Mouse (Mus musculus) MEL (cell line): Measurements from ENCODE around the gene Cd86. TPM values are rescaled to one million over a fixed set of nuclear protein-coding genes. Genes with fewer than 3 reads are reported as not detected.

Experiments
- DNase-seq: peaks from one replicate; pipeline ENCODE4 v3.0.0; 2011; ENCODE audit warnings: low read depth, low spot score
- H3K27ac ChIP-seq: 2 replicates; pipeline ENCODE4 v1.5.1; 2012; ENCODE audit warnings: low read depth, mild to moderate bottlenecking, control low read depth, low read length, moderate library complexity; ENCODE audit not compliant: control insufficient read depth
- H3K27me3 ChIP-seq, 2 experiments: fragments of 150-350 bp in 1 of 2; sonication (generic) in 1 of 2; 2 replicates each; pipeline ENCODE4 v1.6.1; 2012; ENCODE audit warnings: low read length in 2 of 2, mild to moderate bottlenecking in 2 of 2, improper control_type of control experiment in 1 of 2, moderate library complexity in 1 of 2; ENCODE audit not compliant: insufficient read depth in 2 of 2, control insufficient read depth in 1 of 2
- H3K36me3 ChIP-seq, 2 experiments: 2 replicates each; pipeline ENCODE4 v1.6.1; 2012 to 2014; ENCODE audit warnings: low read length in 2 of 2, improper control_type of control experiment in 1 of 2, inconsistent platforms in 1 of 2, mild to moderate bottlenecking in 1 of 2; ENCODE audit not compliant: insufficient read depth in 2 of 2, control insufficient read depth in 1 of 2
- H3K4me1 ChIP-seq, 2 experiments: fragments of 150-350 bp in 1 of 2; sonication (generic) in 1 of 2; 2 replicates each; pipeline ENCODE4 v1.6.1; 2012; ENCODE audit warnings: low read length in 2 of 2, improper control_type of control experiment in 1 of 2, mild to moderate bottlenecking in 1 of 2; ENCODE audit not compliant: insufficient read depth in 2 of 2, control insufficient read depth in 1 of 2
- H3K4me3 ChIP-seq, 2 experiments: fragments of 150-350 bp in 1 of 2; sonication (generic) in 1 of 2; 2 replicates each; pipeline ENCODE4 v1.5.1; 2012; ENCODE audit warnings: low read depth in 2 of 2, low read length in 2 of 2, mild to moderate bottlenecking in 2 of 2, moderate library complexity in 2 of 2, control low read depth in 1 of 2, improper control_type of control experiment in 1 of 2; ENCODE audit not compliant: control insufficient read depth in 1 of 2, insufficient read depth in 1 of 2
- H3K79me2 ChIP-seq: 2 replicates; pipeline ENCODE4 v1.6.1; 2012; ENCODE audit warnings: mild to moderate bottlenecking, low read length, moderate library complexity; ENCODE audit not compliant: control insufficient read depth, poor library complexity, insufficient read depth
- H3K9ac ChIP-seq: 2 replicates; pipeline ENCODE4 v1.6.1; 2012; ENCODE audit warnings: low read depth, mild to moderate bottlenecking, control low read depth, low read length, moderate library complexity; ENCODE audit not compliant: control insufficient read depth, poor library complexity, severe bottlenecking
- H3K9me3 ChIP-seq: fragments of 150-350 bp; sonication (generic); replicated peaks from 2 replicates; pipeline ENCODE4 v1.6.1; 2012; ENCODE audit warnings: mild to moderate bottlenecking, low read length, improper control_type of control experiment, moderate library complexity; ENCODE audit not compliant: insufficient read depth
- BHLHE40 ChIP-seq: IDR thresholded peaks from 2 replicates; pipeline ENCODE4 v1.6.1; 2012; ENCODE audit warnings: low read depth, mild to moderate bottlenecking, inconsistent platforms, low read length, improper control_type of control experiment, borderline replicate concordance
- CHD2 ChIP-seq: IDR thresholded peaks from 2 replicates; pipeline ENCODE4 v1.6.1; 2011; ENCODE audit warnings: low read length, improper control_type of control experiment
- CTCF ChIP-seq, 3 experiments: IDR thresholded peaks in 2 of 3; conservative IDR thresholded peaks in 1 of 3; 2 replicates each; pipeline ENCODE4 v1.5.1; 2011 to 2012; ENCODE audit warnings: low read length in 3 of 3, low read depth in 2 of 3, mild to moderate bottlenecking in 2 of 3, improper control_type of control experiment in 1 of 3, inconsistent platforms in 1 of 3, mixed read lengths in 1 of 3, moderate library complexity in 1 of 3; ENCODE audit not compliant: control insufficient read depth in 1 of 3, insufficient read depth in 1 of 3, poor library complexity in 1 of 3, severe bottlenecking in 1 of 3
- E2F4 ChIP-seq: IDR thresholded peaks from 2 replicates; pipeline ENCODE4 v1.6.1; 2011; ENCODE audit warnings: low read depth, low read length, improper control_type of control experiment, borderline replicate concordance
- ELF1 ChIP-seq: IDR thresholded peaks from 2 replicates; pipeline ENCODE4 v1.6.1; 2014; ENCODE audit warnings: low read depth, mild to moderate bottlenecking, inconsistent platforms, low read length, improper control_type of control experiment, moderate library complexity
- EP300 ChIP-seq, 2 experiments: IDR thresholded peaks; 2 replicates each; pipeline ENCODE4 v1.6.1; 2011; ENCODE audit warnings: improper control_type of control experiment in 2 of 2, low read length in 2 of 2, low read depth in 1 of 2, mild to moderate bottlenecking in 1 of 2
- ETS1 ChIP-seq: IDR thresholded peaks from 2 replicates; pipeline ENCODE4 v1.6.1; 2012; ENCODE audit warnings: low read depth, mild to moderate bottlenecking, inconsistent platforms, low read length, improper control_type of control experiment, moderate library complexity
- GABPA ChIP-seq: IDR thresholded peaks from 2 replicates; pipeline ENCODE4 v1.6.1; 2012; ENCODE audit warnings: low read depth, mild to moderate bottlenecking, inconsistent platforms, low read length, improper control_type of control experiment, moderate library complexity
- HCFC1 ChIP-seq: IDR thresholded peaks from 2 replicates; pipeline ENCODE4 v1.6.1; 2012; ENCODE audit warnings: low read depth, mild to moderate bottlenecking, inconsistent platforms, low read length, improper control_type of control experiment, moderate library complexity
- JUND ChIP-seq: IDR thresholded peaks from 2 replicates; pipeline ENCODE4 v1.6.1; 2011; ENCODE audit warnings: low read depth, mild to moderate bottlenecking, improper control_type of control experiment, low read length
- MAX ChIP-seq: IDR thresholded peaks from 2 replicates; pipeline ENCODE4 v1.6.1; 2011; ENCODE audit warnings: low read length, improper control_type of control experiment
- MEF2A ChIP-seq: IDR thresholded peaks from 2 replicates; pipeline ENCODE4 v1.6.1; 2014; ENCODE audit warnings: low read depth, mild to moderate bottlenecking, inconsistent platforms, low read length, improper control_type of control experiment; ENCODE audit not compliant: poor library complexity, insufficient replicate concordance, severe bottlenecking; ENCODE audit errors: extremely low read depth
- MXI1 ChIP-seq: IDR thresholded peaks from 2 replicates; pipeline ENCODE4 v1.6.1; 2011; ENCODE audit warnings: mild to moderate bottlenecking, low read depth, low read length, improper control_type of control experiment
- MYB ChIP-seq: IDR thresholded peaks from 2 replicates; pipeline ENCODE4 v1.6.1; 2011; ENCODE audit warnings: mild to moderate bottlenecking, low read depth, low read length, improper control_type of control experiment
- NELFE ChIP-seq: IDR thresholded peaks from 2 replicates; pipeline ENCODE4 v1.6.1; 2011; ENCODE audit warnings: low read depth, low read length, improper control_type of control experiment
- NRF1 ChIP-seq: IDR thresholded peaks from 2 replicates; pipeline ENCODE4 v1.6.1; 2014; ENCODE audit warnings: low read depth, mild to moderate bottlenecking, inconsistent platforms, low read length, improper control_type of control experiment, moderate library complexity; ENCODE audit not compliant: poor library complexity, insufficient read depth, severe bottlenecking
- POLR2AphosphoS2 ChIP-seq: IDR thresholded peaks from 2 replicates; pipeline ENCODE4 v1.6.1; 2011; ENCODE audit warnings: low read length, improper control_type of control experiment
- RAD21 ChIP-seq: IDR thresholded peaks from 2 replicates; pipeline ENCODE4 v1.6.1; 2011; ENCODE audit warnings: mild to moderate bottlenecking, low read depth, low read length, improper control_type of control experiment
- SIN3A ChIP-seq: IDR thresholded peaks from 2 replicates; pipeline ENCODE4 v1.6.1; 2012; ENCODE audit warnings: low read length, improper control_type of control experiment, inconsistent platforms
- SMC3 ChIP-seq: IDR thresholded peaks from 2 replicates; pipeline ENCODE4 v1.6.1; 2011; ENCODE audit warnings: low read depth, low read length, improper control_type of control experiment
- TCF12 ChIP-seq: IDR thresholded peaks from 2 replicates; pipeline ENCODE4 v1.6.1; 2014; ENCODE audit warnings: low read depth, mild to moderate bottlenecking, inconsistent platforms, low read length, improper control_type of control experiment, moderate library complexity
- USF1 ChIP-seq: IDR thresholded peaks from 2 replicates; pipeline ENCODE4 v1.6.1; 2014; ENCODE audit warnings: low read depth, mild to moderate bottlenecking, inconsistent platforms, low read length, improper control_type of control experiment, moderate library complexity
- ZC3H11A ChIP-seq: IDR thresholded peaks from 2 replicates; pipeline ENCODE4 v1.6.1; 2012; ENCODE audit warnings: low read depth, mild to moderate bottlenecking, inconsistent platforms, low read length, improper control_type of control experiment
- ZKSCAN1 ChIP-seq: IDR thresholded peaks from 2 replicates; pipeline ENCODE4 v1.6.1; 2012; ENCODE audit warnings: low read depth, mild to moderate bottlenecking, inconsistent platforms, low read length, improper control_type of control experiment, moderate library complexity
- ZMIZ1 ChIP-seq: IDR thresholded peaks from 2 replicates; pipeline ENCODE4 v1.6.1; 2012; ENCODE audit warnings: low read depth, mild to moderate bottlenecking, inconsistent platforms, low read length, improper control_type of control experiment, moderate library complexity
- ZNF384 ChIP-seq: IDR thresholded peaks from 2 replicates; pipeline ENCODE4 v1.6.1; 2012; ENCODE audit warnings: low read depth, mild to moderate bottlenecking, inconsistent platforms, low read length, improper control_type of control experiment
- polyA plus RNA-seq, 2 experiments: library from polyadenylated mRNA; stranded (reverse) in 1 of 2; unstranded in 1 of 2; fragments of >175 nt in 1 of 2; fragments of >200 nt in 1 of 2; gene quantifications; 2 replicates each; pipeline versions ENCODE4 v1.2.1 to v1.2.4; 2012; ENCODE audit warnings: low replicate concordance in 2 of 2, low read depth in 1 of 2; ENCODE audit not compliant: insufficient read length in 2 of 2, insufficient read depth in 1 of 2, missing spikeins in 1 of 2
- total RNA-seq: library from RNA; depleted of rRNA; stranded (reverse); fragments of 300-350 nt; gene quantifications from 2 replicates; pipeline ENCODE4 v1.2.3, GENCODE M21; 2012

Cd86 gene
- total and polyA plus RNA-seq, 3 experiments, result not detected

GRCm38 (mm10) chr16:36710794-36711193 lies 44.9 kb upstream of the Cd86 start:
- H3K79me2 ChIP-seq, result no peaks in the 10 kb centered on the region
- no peak overlapping the region for H3K4me3 ChIP-seq
- H3K36me3 ChIP-seq, result no peaks in the 10 kb centered on the region
- no peak for TF ChIP-seq MAX
- no peak for TF ChIP-seq MEF2A
- no peak for TF ChIP-seq GABPA
- no peak for TF ChIP-seq JUND
- TF ChIP-seq RAD21, result peak; percentile 34
- no peak for TF ChIP-seq CHD2
- TF ChIP-seq SIN3A, result no peak
- no peak for TF ChIP-seq ZMIZ1
- no peak for TF ChIP-seq NELFE
- no peak for TF ChIP-seq ETS1
- TF ChIP-seq BHLHE40, result no peak
- TF ChIP-seq SMC3, result peak; percentile 35
- TF ChIP-seq NRF1, result no peak
- TF ChIP-seq CTCF (IDR thresholded peaks at IDR 0.05 in 2 of 3, conservative IDR thresholded peaks at IDR 0.05 in 1 of 3; ENCODE audit: control insufficient read depth in 1 of 3, insufficient read depth in 1 of 3, low read depth in 2 of 3, low read length in 3 of 3, poor library complexity in 1 of 3, severe bottlenecking in 1 of 3), result peak in 2 of 3 experiments; percentile 30 to 31; a peak in 3 of 6 replicates
- TF ChIP-seq EP300 (IDR thresholded peaks at IDR 0.05; ENCODE audit: low read depth in 1 of 2, low read length in 2 of 2), result no peak
- no peak for TF ChIP-seq HCFC1
- TF ChIP-seq POLR2AphosphoS2, result no peak
- no peak for TF ChIP-seq ZC3H11A
- no peak for TF ChIP-seq MYB
- no peak for TF ChIP-seq TCF12
- TF ChIP-seq ZKSCAN1, result no peak
- TF ChIP-seq ELF1, result no peak
- H3K4me1 ChIP-seq, result no peaks in the 10 kb centered on the region
- peak; percentile 8 for DNase-seq
- no peak overlapping the region for H3K27ac ChIP-seq
- no peaks in the 10 kb centered on the region for H3K9me3 ChIP-seq
- no peaks in the 10 kb centered on the region for H3K27me3 ChIP-seq
- H3K9ac ChIP-seq, result no peak overlapping the region

GRCm38 (mm10) chr16:36709405-36709804 lies 43.5 kb upstream of the Cd86 start:
- Histone ChIP-seq H3K4me1 (no peaks in the 10 kb centered on the region), H3K9ac (no peak overlapping the region), H3K79me2 (no peaks in the 10 kb centered on the region), H3K36me3 (no peaks in the 10 kb centered on the region), H3K27ac (no peak overlapping the region), H3K4me3 (no peak overlapping the region), H3K27me3 (no peaks in the 10 kb centered on the region), H3K9me3 (no peaks in the 10 kb centered on the region)
- no peak for DNase-seq
- TF ChIP-seq E2F4 (no peak), MXI1 (no peak), CTCF (IDR thresholded peaks at IDR 0.05 in 2 of 3, conservative IDR thresholded peaks at IDR 0.05 in 1 of 3; ENCODE audit: control insufficient read depth in 1 of 3, insufficient read depth in 1 of 3, low read depth in 2 of 3, low read length in 3 of 3, poor library complexity in 1 of 3, severe bottlenecking in 1 of 3) (no peak), ZNF384 (no peak), ZMIZ1 (no peak), MYB (no peak), USF1 (no peak)
